Mouse (Mus musculus): ENCODE results near the gene Gm6871. TPM values are rescaled to one million over a fixed set of nuclear protein-coding genes. Genes with fewer than 3 reads are reported as not detected.

Gm6871 gene
- polyA plus RNA-seq, 1 experiment from 2014 or later, result 0.30 TPM

GRCm38 (mm10) chr7:41582028-41582427 is 8.6 kb upstream of the Gm6871 start:
- H3K4me2 ChIP-seq (ENCODE audit: low read length), result no peak overlapping the region
- H3K27me3 ChIP-seq (ENCODE audit: insufficient read depth, low read length), result no peaks in the 10 kb centered on the region
- no peak overlapping the region for H3K4me3 ChIP-seq (replicated peaks; ENCODE audit: low read depth, low read length)
- H3K9me3 ChIP-seq (replicated peaks; ENCODE audit: low read length), result no peaks in the 10 kb centered on the region
- H3K36me3 ChIP-seq (ENCODE audit: insufficient read depth, low read length), result no peaks in the 10 kb centered on the region
- no peak overlapping the region for H3K9ac ChIP-seq (ENCODE audit: low read depth, low read length)
- H3K4me1 ChIP-seq (replicated peaks; ENCODE audit: insufficient read depth, low read length), result no peaks in the 10 kb centered on the region
- H3K27ac ChIP-seq, result no peak overlapping the region
- ATAC-seq (replicated peaks; ENCODE audit: low FRiP score, low read depth) (no peak), DNase-seq (ENCODE audit: low spot score) (no peak)
- TF ChIP-seq CTCF (IDR thresholded peaks at IDR 0.05; ENCODE audit: low read depth), result no peak

DNA sequence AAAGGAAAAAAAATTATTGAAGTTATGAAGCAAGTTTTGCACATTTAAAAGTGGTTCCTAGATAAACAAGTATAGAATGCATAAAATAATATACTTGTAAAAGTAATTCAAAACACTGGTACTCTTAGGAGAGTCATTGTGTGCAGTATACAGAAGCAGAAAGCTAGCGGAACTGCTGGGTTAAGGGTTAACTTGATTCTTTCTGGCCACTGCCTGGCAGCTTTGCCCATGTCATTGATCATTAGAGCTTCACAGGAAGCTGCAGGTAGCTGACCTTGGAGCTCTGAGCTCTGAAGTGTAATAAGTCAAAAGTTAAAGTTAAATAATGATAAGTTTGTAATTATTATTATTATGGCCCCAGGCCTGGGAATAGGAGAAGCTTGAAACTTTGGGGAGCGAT is 4.5 kb upstream of the Gm6871 start:
- no peaks in the 10 kb centered on the region for H3K4me1 ChIP-seq (replicated peaks; ENCODE audit: insufficient read depth, low read length)
- H3K4me3 ChIP-seq (replicated peaks; ENCODE audit: low read depth, low read length), result no peak overlapping the region
- no peak overlapping the region for H3K27ac ChIP-seq
- no peak for ATAC-seq (replicated peaks; ENCODE audit: low FRiP score, low read depth)
- H3K9ac ChIP-seq (ENCODE audit: low read depth, low read length), result no peak overlapping the region
- H3K36me3 ChIP-seq (ENCODE audit: insufficient read depth, low read length), result no peaks in the 10 kb centered on the region
- H3K27me3 ChIP-seq (ENCODE audit: insufficient read depth, low read length), result no peaks in the 10 kb centered on the region
- H3K4me2 ChIP-seq (ENCODE audit: low read length), result no peak overlapping the region
- no peak for DNase-seq (ENCODE audit: low spot score)
- H3K9me3 ChIP-seq (replicated peaks; ENCODE audit: low read length), result no peaks in the 10 kb centered on the region
- TF ChIP-seq CTCF (IDR thresholded peaks at IDR 0.05; ENCODE audit: low read depth), result no peak
- WGBS, result 77% methylated on average over 2 of the region's 2 CpGs

GRCm38 (mm10) chr7:41560681-41561080 is 12.8 kb downstream of the Gm6871 start:
- H3K4me1 ChIP-seq (replicated peaks; ENCODE audit: insufficient read depth, low read length), result no peaks in the 10 kb centered on the region
- H3K9ac ChIP-seq (ENCODE audit: low read depth, low read length), result no peak overlapping the region
- TF ChIP-seq CTCF (IDR thresholded peaks at IDR 0.05; ENCODE audit: low read depth), result no peak
- no peaks in the 10 kb centered on the region for H3K36me3 ChIP-seq (ENCODE audit: insufficient read depth, low read length)
- no peak overlapping the region for H3K4me2 ChIP-seq (ENCODE audit: low read length)
- no peaks in the 10 kb centered on the region for H3K9me3 ChIP-seq (replicated peaks; ENCODE audit: low read length)
- H3K4me3 ChIP-seq (replicated peaks; ENCODE audit: low read depth, low read length), result no peak overlapping the region
- 67% methylated on average over 8 of the region's 8 CpGs for WGBS
- DNase-seq (ENCODE audit: low spot score), result no peak
- H3K27me3 ChIP-seq (ENCODE audit: insufficient read depth, low read length), result no peaks in the 10 kb centered on the region
- no peak for ATAC-seq (replicated peaks; ENCODE audit: low FRiP score, low read depth)
- no peak overlapping the region for H3K27ac ChIP-seq

DNA sequence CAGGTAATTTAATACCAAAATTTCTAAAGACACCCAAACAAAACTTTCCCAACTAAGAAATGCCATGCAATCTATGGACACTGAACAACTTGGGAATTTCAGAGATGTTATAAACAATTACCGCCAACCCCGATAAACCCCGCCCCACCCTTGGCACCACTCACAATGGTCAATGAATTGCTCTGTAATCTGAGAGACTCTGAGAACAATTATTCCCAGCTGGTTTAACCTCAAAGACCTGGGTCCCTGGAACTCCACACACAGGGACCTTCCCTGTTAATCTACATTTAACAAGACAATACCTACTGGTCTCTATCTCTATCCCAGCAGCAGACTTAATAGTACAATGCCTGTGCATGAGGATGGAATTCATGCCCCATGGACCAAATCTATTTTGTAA is 60.8 kb downstream of the Gm6871 start:
- DNase-seq (ENCODE audit: low spot score) (no peak), ATAC-seq (replicated peaks; ENCODE audit: low FRiP score, low read depth) (no peak)
- H3K27ac ChIP-seq, result no peak overlapping the region

GRCm38 (mm10) chr7:41512207-41512606 is 61.3 kb downstream of the Gm6871 start:
- WGBS, result 10% methylated on average over 1 of the region's 1 CpGs
- ATAC-seq (replicated peaks; ENCODE audit: low FRiP score, low read depth), result no peak
- Histone ChIP-seq H3K4me2 (ENCODE audit: low read length) (no peak overlapping the region), H3K36me3 (ENCODE audit: insufficient read depth, low read length) (no peaks in the 10 kb centered on the region), H3K4me1 (replicated peaks; ENCODE audit: insufficient read depth, low read length) (no peaks in the 10 kb centered on the region), H3K27me3 (ENCODE audit: insufficient read depth, low read length) (no peaks in the 10 kb centered on the region), H3K9me3 (replicated peaks; ENCODE audit: low read length) (no peaks in the 10 kb centered on the region), H3K4me3 (replicated peaks; ENCODE audit: low read depth, low read length) (no peak overlapping the region), H3K9ac (ENCODE audit: low read depth, low read length) (no peak overlapping the region), H3K27ac (no peak overlapping the region)
- DNase-seq (ENCODE audit: low spot score), result no peak
- no peak for TF ChIP-seq CTCF (IDR thresholded peaks at IDR 0.05; ENCODE audit: low read depth)

More for the DNA sequence above, 60.8 kb downstream of the Gm6871 start:
- Histone ChIP-seq H3K27me3 (ENCODE audit: insufficient read depth, low read length) (no peaks in the 10 kb centered on the region), H3K4me3 (replicated peaks; ENCODE audit: low read depth, low read length) (no peak overlapping the region), H3K36me3 (ENCODE audit: insufficient read depth, low read length) (no peaks in the 10 kb centered on the region), H3K4me2 (ENCODE audit: low read length) (no peak overlapping the region), H3K9me3 (replicated peaks; ENCODE audit: low read length) (no peaks in the 10 kb centered on the region), H3K4me1 (replicated peaks; ENCODE audit: insufficient read depth, low read length) (no peaks in the 10 kb centered on the region), H3K9ac (ENCODE audit: low read depth, low read length) (no peak overlapping the region)
- TF ChIP-seq CTCF (IDR thresholded peaks at IDR 0.05; ENCODE audit: low read depth), result no peak
- 88% methylated on average over 3 of the region's 3 CpGs for WGBS

DNA sequence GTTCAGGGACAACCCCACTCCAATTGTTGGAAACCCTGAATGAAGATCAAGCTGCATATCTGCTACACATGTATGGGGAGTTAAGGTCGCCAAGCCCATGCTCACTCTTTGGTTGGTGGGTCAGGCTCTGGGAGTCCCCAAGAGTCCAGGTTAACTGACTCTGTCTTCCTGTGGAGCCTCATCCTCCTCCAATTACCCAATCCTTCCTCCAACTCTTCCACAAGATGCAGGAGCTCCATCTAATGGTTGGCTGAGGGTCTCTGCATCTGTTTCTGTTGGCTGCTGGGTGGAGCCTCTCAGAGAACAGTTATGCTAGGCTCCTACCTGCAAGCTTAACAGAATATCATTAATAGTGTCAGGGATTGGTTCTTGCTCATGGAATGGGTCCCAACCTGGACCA is 71.1 kb downstream of the Gm6871 start:
- WGBS, result 38% methylated on average over 1 of the region's 1 CpGs
- ATAC-seq (replicated peaks; ENCODE audit: low FRiP score, low read depth), result no peak
- Histone ChIP-seq H3K27ac (no peak overlapping the region), H3K27me3 (ENCODE audit: insufficient read depth, low read length) (no peaks in the 10 kb centered on the region), H3K4me1 (replicated peaks; ENCODE audit: insufficient read depth, low read length) (no peaks in the 10 kb centered on the region), H3K9ac (ENCODE audit: low read depth, low read length) (no peak overlapping the region), H3K4me2 (ENCODE audit: low read length) (no peak overlapping the region), H3K9me3 (replicated peaks; ENCODE audit: low read length) (no peaks in the 10 kb centered on the region), H3K4me3 (replicated peaks; ENCODE audit: low read depth, low read length) (no peak overlapping the region), H3K36me3 (ENCODE audit: insufficient read depth, low read length) (no peaks in the 10 kb centered on the region)
- DNase-seq (ENCODE audit: low spot score), result no peak
- TF ChIP-seq CTCF (IDR thresholded peaks at IDR 0.05; ENCODE audit: low read depth), result peak; percentile 19; the same call in 1 of the 2 replicates

All from kidney, postnatal 0 days (tissue).